Mouse (Mus musculus) heart, adult 9 months (tissue): Measurements from ENCODE around the gene Cse1l.
A peak's percentile ranks its signal among the peaks of the same experiment; 100 is the strongest.

Experiments
- DNase-seq, 2 experiments: peaks; one replicate each; pipeline ENCODE4 v3.0.0; 2022; ENCODE audit warnings: low spot score in 2 of 2

Cse1l gene

GRCm38 (mm10) chr2:166974177-166974872, 68.5 kb downstream of the Cse1l start:
- no peak for DNase-seq

DNA sequence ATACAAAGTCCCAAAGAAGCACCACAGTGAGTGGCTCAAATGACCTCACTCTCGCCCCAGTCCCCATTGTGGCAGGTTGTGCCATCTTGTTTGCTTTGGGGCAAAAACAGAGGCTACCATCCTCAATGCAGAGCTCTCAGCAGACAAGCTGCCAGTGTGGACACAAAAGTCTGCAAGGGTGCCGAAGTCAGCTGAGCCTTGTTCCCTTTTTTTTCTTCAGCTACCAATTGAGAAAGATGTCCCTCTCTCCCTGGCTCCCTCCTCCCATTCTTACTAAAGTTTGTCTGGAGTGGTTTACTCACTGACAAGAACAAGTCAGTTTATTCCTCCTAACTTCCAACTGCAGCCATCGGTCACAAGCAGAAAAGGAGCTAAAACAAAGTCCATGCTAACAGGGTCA, 70.5 kb downstream of the Cse1l start:
- peak in 1 of 2 experiments; percentile 20 for DNase-seq

- DNase-seq: no peak
These were observed 71.7 kb downstream of the Cse1l start for GRCm38 (mm10) chr2:166977490-166977889.

- DNase-seq: no peak
These were observed 74.3 kb downstream of the Cse1l start for GRCm38 (mm10) chr2:166980161-166980560.

DNA sequence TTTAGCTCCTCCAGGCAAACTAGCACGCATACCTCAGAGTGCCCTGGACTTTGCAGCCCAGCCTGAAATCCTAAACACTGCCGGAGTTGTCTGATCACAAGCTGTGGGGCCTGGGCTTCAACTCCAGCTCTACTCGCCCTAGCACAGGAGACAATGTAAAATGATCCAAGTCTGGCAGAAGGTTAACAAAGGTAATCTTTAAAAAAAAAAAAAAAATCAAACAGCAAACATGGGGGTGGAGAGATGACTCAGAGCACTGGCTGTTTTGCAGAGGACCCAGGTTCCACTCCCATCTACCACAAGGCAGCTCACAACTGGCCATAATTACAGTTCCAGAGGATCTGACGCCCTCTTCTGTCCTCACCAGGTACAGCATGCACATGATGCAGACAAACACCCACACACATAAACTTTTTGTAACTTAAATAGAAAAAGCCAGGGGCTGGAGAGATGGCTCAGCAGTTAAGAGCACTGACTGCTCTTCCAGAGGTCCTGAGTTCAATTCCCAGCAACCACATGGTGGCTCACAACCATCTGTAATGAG, 77.6 kb downstream of the Cse1l start:
- no peak for DNase-seq

- DNase-seq: no peak
These were observed 85.0 kb downstream of the Cse1l start for GRCm38 (mm10) chr2:166990861-166991260.

- DNase-seq: no peak
These were observed 86.1 kb downstream of the Cse1l start for GRCm38 (mm10) chr2:166991945-166992344.

GRCm38 (mm10) chr2:166995021-166995795, 89.4 kb downstream of the Cse1l start:
- DNase-seq: peak in 1 of 2 experiments; percentile 27
